Mouse (Mus musculus): ENCODE results near the gene Echdc3. TPM values are rescaled to one million over a fixed set of nuclear protein-coding genes. Genes with fewer than 3 reads are reported as not detected.

Gene Echdc3
- polyA plus RNA-seq, 1 experiment, result 61.2 TPM

Other genes starting within 250 kb of the Echdc3 start
- gene Proser2, start 82.8 kb downstream of the Echdc3 start, polyA plus RNA-seq (2012; ENCODE audit: insufficient read depth, insufficient read length, missing spikeins), result 2.3 and 3.3 TPM in 2 replicates
- gene Usp6nl, start 109.6 kb upstream of the Echdc3 start, polyA plus RNA-seq (2012; ENCODE audit: insufficient read depth, insufficient read length, missing spikeins), result 4.0 and 5.6 TPM in 2 replicates

All from brown adipose tissue, adult 24 weeks (tissue).